Mouse (Mus musculus): Measurements from ENCODE around the gene Tnfsf13.

GRCm38 (mm10) chr11:69720852-69721251 lies 35.3 kb upstream of the Tnfsf13 start:
- no peak for TF ChIP-seq GATA1 (IDR thresholded peaks at IDR 0.05; ENCODE audit: borderline replicate concordance, low read length)
- TF ChIP-seq FLI1 (IDR thresholded peaks at IDR 0.05; ENCODE audit: low read length) = no peak

All from megakaryocyte, embryonic 14.5 days (primary cell).